Mouse (Mus musculus): ENCODE data around the gene Ivl. TPM values are rescaled to one million over a fixed set of nuclear protein-coding genes. Genes with fewer than 3 reads are reported as not detected.

Ivl gene
- polyA plus RNA-seq, 1 experiment = not detected

GRCm38 (mm10) chr3:92588858-92589257 is 15.3 kb upstream of the Ivl start, which contains the start of gene Smcp:
TSS of gene Smcp (minus strand) at chr3:92588997.
- Histone ChIP-seq H3K4me3 (replicated peaks; ENCODE audit: insufficient read depth, low read depth, low read length) (no peak within 1 kb of the TSS), H3K4me1 (ENCODE audit: control insufficient read depth, insufficient read depth, low read length) (no peaks in the 10 kb centered on the region), H3K27ac (ENCODE audit: insufficient read depth, low read length) (no peak within 1 kb of the TSS), H3K27me3 (ENCODE audit: control insufficient read depth, insufficient read depth, low read length) (no peaks in the 10 kb centered on the region)
- WGBS = 66% methylated on average over 1 of the region's 1 CpGs
- TF ChIP-seq POLR2A (IDR thresholded peaks at IDR 0.05; ENCODE audit: borderline replicate concordance, insufficient read depth, low read length) (no peak), CTCF (IDR thresholded peaks at IDR 0.05; ENCODE audit: borderline replicate concordance, insufficient read depth, low read depth, low read length) (no peak)
- DNase-seq = no peak

DNA sequence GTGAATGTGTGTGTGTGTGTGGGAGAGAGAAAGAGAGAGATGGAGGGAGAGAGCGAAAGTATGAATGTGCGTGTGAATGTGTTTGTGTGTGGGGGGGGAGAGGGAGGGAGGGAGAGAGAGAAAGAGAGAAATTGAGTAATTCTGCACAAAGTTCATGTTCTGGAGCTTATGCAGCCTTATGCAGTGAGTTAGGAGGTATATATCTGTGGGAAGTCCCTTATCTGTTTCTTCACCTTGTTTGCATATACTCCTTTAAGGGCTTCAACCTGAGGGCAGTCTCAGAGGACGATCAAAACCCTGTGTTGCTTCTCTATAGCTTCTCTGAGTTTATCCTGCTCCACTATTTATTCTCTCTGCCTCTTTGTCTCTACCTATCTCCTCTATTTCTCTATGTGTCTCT is 13.7 kb upstream of the Ivl start:
- 81% methylated on average over 3 of the region's 3 CpGs for WGBS
- no peak overlapping the region for H3K4me3 ChIP-seq (replicated peaks; ENCODE audit: insufficient read depth, low read depth, low read length)
- no peak overlapping the region for H3K27ac ChIP-seq (ENCODE audit: insufficient read depth, low read length)
- no peak for DNase-seq
- H3K27me3 ChIP-seq (ENCODE audit: control insufficient read depth, insufficient read depth, low read length) = no peaks in the 10 kb centered on the region
- TF ChIP-seq POLR2A (IDR thresholded peaks at IDR 0.05; ENCODE audit: borderline replicate concordance, insufficient read depth, low read length) (no peak), CTCF (IDR thresholded peaks at IDR 0.05; ENCODE audit: borderline replicate concordance, insufficient read depth, low read depth, low read length) (no peak)
- no peaks in the 10 kb centered on the region for H3K4me1 ChIP-seq (ENCODE audit: control insufficient read depth, insufficient read depth, low read length)

GRCm38 (mm10) chr3:92585055-92585454 is 11.5 kb upstream of the Ivl start:
- TF ChIP-seq POLR2A (IDR thresholded peaks at IDR 0.05; ENCODE audit: borderline replicate concordance, insufficient read depth, low read length) = no peak
- TF ChIP-seq CTCF (IDR thresholded peaks at IDR 0.05; ENCODE audit: borderline replicate concordance, insufficient read depth, low read depth, low read length) = no peak
- Histone ChIP-seq H3K27me3 (ENCODE audit: control insufficient read depth, insufficient read depth, low read length) (no peaks in the 10 kb centered on the region), H3K27ac (ENCODE audit: insufficient read depth, low read length) (no peak overlapping the region), H3K4me1 (ENCODE audit: control insufficient read depth, insufficient read depth, low read length) (no peaks in the 10 kb centered on the region), H3K4me3 (replicated peaks; ENCODE audit: insufficient read depth, low read depth, low read length) (no peak overlapping the region)
- WGBS = 65% methylated on average over 1 of the region's 1 CpGs
- no peak for DNase-seq

GRCm38 (mm10) chr3:92583164-92583826 is 9.8 kb upstream of the Ivl start:
- no peak for DNase-seq
- no peak overlapping the region for H3K27ac ChIP-seq (ENCODE audit: insufficient read depth, low read length)
- no peaks in the 10 kb centered on the region for H3K27me3 ChIP-seq (ENCODE audit: control insufficient read depth, insufficient read depth, low read length)
- H3K4me1 ChIP-seq (ENCODE audit: control insufficient read depth, insufficient read depth, low read length) = no peaks in the 10 kb centered on the region
- WGBS = 66% methylated on average over 3 of the region's 3 CpGs
- no peak overlapping the region for H3K4me3 ChIP-seq (replicated peaks; ENCODE audit: insufficient read depth, low read depth, low read length)
- TF ChIP-seq POLR2A (IDR thresholded peaks at IDR 0.05; ENCODE audit: borderline replicate concordance, insufficient read depth, low read length) (no peak), CTCF (IDR thresholded peaks at IDR 0.05; ENCODE audit: borderline replicate concordance, insufficient read depth, low read depth, low read length) (no peak)

GRCm38 (mm10) chr3:92579508-92579907 is 6.0 kb upstream of the Ivl start:
- no peak for DNase-seq
- Histone ChIP-seq H3K27ac (ENCODE audit: insufficient read depth, low read length) (no peak overlapping the region), H3K4me3 (replicated peaks; ENCODE audit: insufficient read depth, low read depth, low read length) (no peak overlapping the region), H3K27me3 (ENCODE audit: control insufficient read depth, insufficient read depth, low read length) (no peaks in the 10 kb centered on the region), H3K4me1 (ENCODE audit: control insufficient read depth, insufficient read depth, low read length) (no peaks in the 10 kb centered on the region)
- TF ChIP-seq POLR2A (IDR thresholded peaks at IDR 0.05; ENCODE audit: borderline replicate concordance, insufficient read depth, low read length) = no peak
- TF ChIP-seq CTCF (IDR thresholded peaks at IDR 0.05; ENCODE audit: borderline replicate concordance, insufficient read depth, low read depth, low read length) = no peak
- WGBS = 80% methylated on average over 1 of the region's 1 CpGs

GRCm38 (mm10) chr3:92578652-92579413 is 5.3 kb upstream of the Ivl start:
- TF ChIP-seq POLR2A (IDR thresholded peaks at IDR 0.05; ENCODE audit: borderline replicate concordance, insufficient read depth, low read length) (no peak), CTCF (IDR thresholded peaks at IDR 0.05; ENCODE audit: borderline replicate concordance, insufficient read depth, low read depth, low read length) (no peak)
- Histone ChIP-seq H3K27ac (ENCODE audit: insufficient read depth, low read length) (no peak overlapping the region), H3K4me1 (ENCODE audit: control insufficient read depth, insufficient read depth, low read length) (no peaks in the 10 kb centered on the region), H3K27me3 (ENCODE audit: control insufficient read depth, insufficient read depth, low read length) (no peaks in the 10 kb centered on the region), H3K4me3 (replicated peaks; ENCODE audit: insufficient read depth, low read depth, low read length) (no peak overlapping the region)
- DNase-seq = no peak
- WGBS = 71% methylated on average over 4 of the region's 4 CpGs

DNA sequence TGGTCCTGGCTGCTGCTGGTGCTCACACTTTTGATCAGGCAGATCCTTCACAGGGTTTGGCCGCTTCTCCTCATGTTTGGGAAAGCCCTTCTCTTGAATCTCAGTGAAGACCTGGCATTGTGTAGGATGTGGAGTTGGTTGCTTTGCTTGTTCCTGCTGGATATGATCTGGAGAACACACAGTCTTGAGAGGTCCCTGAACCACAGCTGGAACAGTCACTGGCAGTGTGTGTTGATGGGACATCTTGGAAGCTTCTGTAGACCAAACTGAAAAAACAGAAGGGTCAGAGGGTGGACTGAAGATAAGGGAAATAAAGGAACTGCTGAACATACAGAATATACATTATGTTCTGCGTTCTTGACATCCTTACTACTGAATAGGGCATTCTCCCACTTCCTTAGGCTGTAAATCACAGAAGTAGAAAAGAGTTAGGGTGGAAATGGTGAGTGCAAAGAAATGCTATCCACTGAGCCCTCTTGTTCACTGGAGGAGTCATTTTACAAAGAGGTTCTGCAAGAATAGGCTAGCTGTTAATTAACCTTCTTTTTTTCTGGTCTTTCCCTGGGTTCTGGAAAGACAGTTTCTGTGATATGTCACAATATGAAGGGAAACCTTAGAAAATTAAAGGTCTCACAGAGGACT is 900 bp downstream of the Ivl start:
- H3K27me3 ChIP-seq (ENCODE audit: control insufficient read depth, insufficient read depth, low read length) = no peaks in the 10 kb centered on the region
- TF ChIP-seq POLR2A (IDR thresholded peaks at IDR 0.05; ENCODE audit: borderline replicate concordance, insufficient read depth, low read length) (no peak), CTCF (IDR thresholded peaks at IDR 0.05; ENCODE audit: borderline replicate concordance, insufficient read depth, low read depth, low read length) (no peak)
- WGBS = 64% methylated on average over 2 of the region's 2 CpGs
- H3K27ac ChIP-seq (ENCODE audit: insufficient read depth, low read length) = no peak overlapping the region
- no peaks in the 10 kb centered on the region for H3K4me1 ChIP-seq (ENCODE audit: control insufficient read depth, insufficient read depth, low read length)
- no peak for DNase-seq
- no peak overlapping the region for H3K4me3 ChIP-seq (replicated peaks; ENCODE audit: insufficient read depth, low read depth, low read length)
